In the genomic region with DNA sequence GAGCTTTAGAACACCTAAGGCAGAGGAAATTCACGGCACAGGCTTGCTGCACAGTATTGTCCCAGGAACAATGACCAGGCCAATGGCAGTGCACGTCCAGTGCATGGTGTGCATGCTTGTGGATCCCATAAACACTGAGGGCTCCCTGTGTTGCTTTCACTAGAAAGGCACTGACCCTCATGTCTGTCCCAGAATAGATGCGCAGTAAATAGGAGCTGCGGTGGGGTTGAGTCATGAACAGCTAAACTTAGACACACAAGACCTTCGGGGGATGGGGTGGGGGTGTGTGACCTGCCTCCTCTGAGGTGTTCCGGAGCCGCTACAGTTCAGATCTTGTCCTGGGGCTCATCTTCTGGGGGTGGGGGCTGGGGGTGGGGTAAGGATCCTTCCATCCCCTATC, we compare ENCODE assay signal across 29 mouse cellular contexts. TPM values are rescaled to one million over a fixed set of nuclear protein-coding genes. Genes with fewer than 3 reads are reported as not detected.
DNase-seq lines count a peak whose midpoint lies in the region; ATAC-seq lines count a peak whose summit lies in the region.
"Had no signal": no experiment of that assay in that cellular context is flagged by ENCODE, and none has a peak within 500 bp of the region (broad histone marks: within the 10 kb centered on the region; RNA-seq: fewer than 3 reads in every experiment).

No protein-coding gene starts in this region.

- WGBS in heart, embryonic 13.5 days, result 51% methylated on average over 7 of the region's 7 CpGs

- H3K27me3 ChIP-seq in heart, embryonic 13.5 days (replicated peaks), result no peaks in the 10 kb centered on the region

- DNase-seq in gastrocnemius, adult 8-10 months (ENCODE audit: low spot score in 2 of 2), result peak; percentile 12 to 19
- DNase-seq in gastrocnemius, postnatal 4 days (ENCODE audit: low spot score in 2 of 2), result no peak
- DNase-seq in heart, adult 9 months (ENCODE audit: low spot score in 2 of 2), result no peak
- peak; percentile 53 for DNase-seq in brain, adult 2 months (ENCODE audit: low read depth, low spot score)
- DNase-seq in heart, postnatal 4 days, result peak; percentile 27
- no peak for DNase-seq in kidney, postnatal 25 days
- no peak for DNase-seq in retina, postnatal 1 day
- DNase-seq: adrenal gland, postnatal 25 days; cerebellum, adult 18-20 months; cerebellum, postnatal 14 days; kidney, adult 9 months; kidney, postnatal 10 days; layer of hippocampus, adult 9-11 months; liver; lung, adult 2 months; lung, postnatal 10 days; right cerebral cortex, postnatal 4 days; thymus, adult 2 months; thymus, postnatal 4 days had no signal

- H3K27ac ChIP-seq in heart, embryonic 13.5 days (replicated peaks), result peak overlapping the region; percentile 67
- H3K27ac ChIP-seq: heart, adult 2 months; hindbrain, embryonic 14.5 days; liver, embryonic 14.5 days; macrophage; midbrain, embryonic 10.5 days had no signal

- peak overlapping the region; percentile 59; the same call in 1 of the 2 replicates for H3K9ac ChIP-seq in heart, embryonic 13.5 days
- H3K9ac ChIP-seq: hindbrain, embryonic 14.5 days; liver, embryonic 14.5 days had no signal

- ATAC-seq in heart, embryonic 13.5 days (ENCODE audit: extremely low read depth, insufficient number of reproducible peaks, low FRiP score, low TSS enrichment), result no peak
- ATAC-seq: forebrain, embryonic 16.5 days; intestine, postnatal 0 days; midbrain, embryonic 16.5 days had no signal

- H3K36me3 ChIP-seq in heart, embryonic 13.5 days, result no peaks in the 10 kb centered on the region
- H3K36me3 ChIP-seq: midbrain, embryonic 10.5 days had no signal

- peak overlapping the region; percentile 44 for H3K4me2 ChIP-seq in heart, embryonic 13.5 days
- H3K4me2 ChIP-seq: hindbrain, embryonic 14.5 days had no signal

- H3K4me1 ChIP-seq in heart, embryonic 13.5 days, result peaks cover 16% of the 10 kb centered on the region

- no peak overlapping the region for H3K4me3 ChIP-seq in heart, embryonic 13.5 days
- H3K4me3 ChIP-seq: erythroblast, embryonic 14.5 days; heart, adult 2 months; midbrain, embryonic 10.5 days had no signal

- H3K9me3 ChIP-seq in heart, embryonic 13.5 days, result no peaks in the 10 kb centered on the region
- H3K9me3 ChIP-seq: midbrain, embryonic 10.5 days had no signal

RNA-seq across cellular contexts. Expression of gene Cpne5, which starts 31.9 kb away (rescaled TPM):
- not detected for total RNA-seq in gastrocnemius, adult 8-10 months (2022)
- 1 to 10 TPM in 1 of 2 experiments, under 1 TPM in 1; 0.69 to 1.1 TPM for total RNA-seq in gastrocnemius, postnatal 4 days (2021)
- polyA plus RNA-seq in heart, embryonic 13.5 days (2015; fragmentation: Nextera tagmentation; extraction: Ambion mirVana), result 17.4 and 21.0 TPM in 2 replicates
- total RNA-seq in heart, postnatal 4 days (2021), result 1 to 10 TPM; 5.9 to 8.4 TPM
- polyA plus RNA-seq: macrophage had no signal

RNA-seq across cellular contexts. Expression of gene Ppil1, which starts 57.9 kb away (rescaled TPM):
- total RNA-seq in gastrocnemius, adult 8-10 months (2022), result 1 to 10 TPM; 4.8 to 8.3 (median 6.7) TPM
- 10 to 100 TPM; 22.1 to 22.8 TPM for total RNA-seq in gastrocnemius, postnatal 4 days (2021)
- polyA plus RNA-seq in heart, embryonic 13.5 days (2015; fragmentation: Nextera tagmentation; extraction: Ambion mirVana), result 106 and 128 TPM in 2 replicates
- total RNA-seq in heart, postnatal 4 days (2021), result 10 to 100 TPM; 39.5 to 39.6 TPM

Comparison
In these comparisons a context has a peak if more than half of its experiments do, and no peak if none do; other contexts are left out.
1. DNase-seq: peak in gastrocnemius, adult 8-10 months (2 of 2), brain, adult 2 months (single experiment) and heart, postnatal 4 days (single experiment); none in gastrocnemius, postnatal 4 days (0 of 2), heart, adult 9 months (0 of 2), kidney, postnatal 25 days (0 of 2) and retina, postnatal 1 day (single experiment).